19 mouse cellular contexts compared by ENCODE assay signal in genomic region chr10:111827930-111828329, GRCm38 (mm10).
DNase-seq lines count a peak whose midpoint lies in the region; ATAC-seq and TF ChIP-seq lines count a peak whose summit lies in the region.
"Had no signal": no experiment of that assay in that cellular context is flagged by ENCODE, and none has a peak within 500 bp of the region (broad histone marks: within the 10 kb centered on the region; RNA-seq: fewer than 3 reads in every experiment).

No protein-coding gene starts in this region.

- H3K4me3 ChIP-seq in lung, adult 2 months (replicated peaks; ENCODE audit: extremely low read depth, low read depth, low read length) = no peak overlapping the region
- no peak overlapping the region for H3K4me3 ChIP-seq in lung, postnatal 0 days (ENCODE audit: low read depth, low read length)
- no peak overlapping the region for H3K4me3 ChIP-seq in forebrain, postnatal 0 days (ENCODE audit: low read depth, low read length)
- H3K4me3 ChIP-seq: embryonic facial prominence, embryonic 12.5 days; forebrain, embryonic 15.5 days; heart, embryonic 12.5 days; hindbrain, embryonic 10.5 days; hindbrain, embryonic 15.5 days had no signal

- no peak for TF ChIP-seq CTCF in lung, adult 2 months (IDR thresholded peaks at IDR 0.05; ENCODE audit: insufficient read depth, low read length)
- TF ChIP-seq CTCF in lung, postnatal 0 days (IDR thresholded peaks at IDR 0.05) = no peak
- TF ChIP-seq CTCF in forebrain, postnatal 0 days (IDR thresholded peaks at IDR 0.05; ENCODE audit: low read depth) = no peak

- H3K36me3 ChIP-seq in lung, postnatal 0 days (ENCODE audit: insufficient read depth, low read length) = no peaks in the 10 kb centered on the region
- H3K36me3 ChIP-seq in forebrain, postnatal 0 days (ENCODE audit: insufficient read depth) = no peaks in the 10 kb centered on the region
- H3K36me3 ChIP-seq: embryonic facial prominence, embryonic 12.5 days; forebrain, embryonic 15.5 days; G1E; heart, embryonic 12.5 days; hindbrain, embryonic 10.5 days; hindbrain, embryonic 15.5 days had no signal

- peak; percentile 15 for DNase-seq in lung, adult 2 months
- no peak for DNase-seq in lung, postnatal 14 days
- peak; percentile 52 for DNase-seq in lung, postnatal 0 days (ENCODE audit: low spot score)
- no peak for DNase-seq in forebrain, postnatal 0 days
- DNase-seq: adrenal gland, adult 8-10 months; adrenal gland, postnatal 36 days; cerebellum, adult 11 months; cerebellum, adult 8-10 months; cerebellum, postnatal 14 days; gastrocnemius, postnatal 14 days had no signal

- no peak overlapping the region; the same call in 1 of the 2 replicates for H3K27ac ChIP-seq in lung, postnatal 0 days (ENCODE audit: low read length)
- no peak overlapping the region for H3K27ac ChIP-seq in forebrain, postnatal 0 days (ENCODE audit: low read depth, low read length)
- H3K27ac ChIP-seq: embryonic facial prominence, embryonic 12.5 days; forebrain, embryonic 15.5 days; hindbrain, embryonic 10.5 days; hindbrain, embryonic 15.5 days had no signal

- peak; percentile 24; the same call in 1 of the 2 replicates for ATAC-seq in lung, postnatal 0 days
- peak; percentile 65 for ATAC-seq in megakaryocyte, adult 5-6 weeks (ENCODE audit: poor library complexity, severe bottlenecking)
- ATAC-seq in forebrain, postnatal 0 days = no peak
- no peak for ATAC-seq in cerebellum, adult (ENCODE audit: insufficient number of reproducible peaks, low FRiP score, low TSS enrichment)
- ATAC-seq: CD4-positive, CD25-positive, alpha-beta regulatory T cell, adult 4 months; forebrain, embryonic 15.5 days had no signal

- no peak overlapping the region for H3K4me2 ChIP-seq in lung, postnatal 0 days (replicated peaks; ENCODE audit: low read depth, low read length)
- no peak overlapping the region for H3K4me2 ChIP-seq in forebrain, postnatal 0 days (ENCODE audit: low read depth)
- H3K4me2 ChIP-seq: embryonic facial prominence, embryonic 12.5 days; forebrain, embryonic 15.5 days; heart, embryonic 12.5 days; hindbrain, embryonic 15.5 days had no signal

- H3K4me1 ChIP-seq in lung, adult 2 months (ENCODE audit: control insufficient read depth, insufficient read depth, low read length) = peaks cover 4% of the 10 kb centered on the region
- peaks cover 3% of the 10 kb centered on the region; the same call in 1 of the 2 replicates for H3K4me1 ChIP-seq in lung, postnatal 0 days (ENCODE audit: insufficient read depth, low read depth, low read length)
- H3K4me1 ChIP-seq in forebrain, postnatal 0 days (ENCODE audit: insufficient read depth) = 0 out of 2 replicates have a peak, but pooled peaks cover 4% of the 10 kb centered on the region
- H3K4me1 ChIP-seq: forebrain, embryonic 15.5 days; hindbrain, embryonic 15.5 days had no signal

- TF ChIP-seq POLR2A in lung, adult 2 months (IDR thresholded peaks at IDR 0.05; ENCODE audit: borderline replicate concordance, extremely low read depth, low read depth, low read length) = no peak

- no peaks in the 10 kb centered on the region for H3K9me3 ChIP-seq in lung, postnatal 0 days (ENCODE audit: low read length)
- H3K9me3 ChIP-seq in forebrain, postnatal 0 days (ENCODE audit: low read length) = no peaks in the 10 kb centered on the region
- H3K9me3 ChIP-seq: embryonic facial prominence, embryonic 12.5 days; forebrain, embryonic 15.5 days; G1E; heart, embryonic 12.5 days; hindbrain, embryonic 10.5 days; hindbrain, embryonic 15.5 days had no signal

- WGBS in lung, adult 2 months = 73% methylated on average over 4 of the region's 4 CpGs
- 61% methylated on average over 4 of the region's 4 CpGs for WGBS in lung, postnatal 0 days
- 89% methylated on average over 4 of the region's 4 CpGs for WGBS in forebrain, postnatal 0 days

- no peak for TF ChIP-seq EP300 in lung, postnatal 0 days (IDR thresholded peaks at IDR 0.05)

- no peaks in the 10 kb centered on the region for H3K27me3 ChIP-seq in lung, postnatal 0 days (replicated peaks; ENCODE audit: insufficient read depth, low read length)
- H3K27me3 ChIP-seq in forebrain, postnatal 0 days (ENCODE audit: insufficient read depth, low read length) = no peaks in the 10 kb centered on the region
- H3K27me3 ChIP-seq: embryonic facial prominence, embryonic 12.5 days; forebrain, embryonic 15.5 days; heart, embryonic 12.5 days; hindbrain, embryonic 15.5 days had no signal

- no peak overlapping the region for H3K9ac ChIP-seq in lung, postnatal 0 days (replicated peaks; ENCODE audit: low read depth)
- no peak overlapping the region for H3K9ac ChIP-seq in forebrain, postnatal 0 days
- H3K9ac ChIP-seq: embryonic facial prominence, embryonic 12.5 days; forebrain, embryonic 15.5 days; heart, embryonic 12.5 days; hindbrain, embryonic 15.5 days had no signal

Comparison
In these comparisons a context has a peak if more than half of its experiments do, and no peak if none do; other contexts are left out.
1. DNase-seq: peak in lung, adult 2 months (single experiment) and lung, postnatal 0 days (single experiment); none in lung, postnatal 14 days (single experiment) and forebrain, postnatal 0 days (single experiment).
2. ATAC-seq: peak in lung, postnatal 0 days (single experiment) and megakaryocyte, adult 5-6 weeks (single experiment); none in forebrain, postnatal 0 days (single experiment) and cerebellum, adult (single experiment).